Mouse (Mus musculus) E14TG2a.4 (cell line): Measurements from ENCODE around the gene Kctd12.

Source experiments
- CTCF ChIP-seq: conservative IDR thresholded peaks from 2 replicates; pipeline ENCODE4 v1.5.1; 2014; ENCODE audit warnings: low read length
- POU5F1 ChIP-seq: IDR thresholded peaks from 2 replicates; pipeline ENCODE4 v1.6.1; 2014; ENCODE audit warnings: low read length, borderline replicate concordance

DNA sequence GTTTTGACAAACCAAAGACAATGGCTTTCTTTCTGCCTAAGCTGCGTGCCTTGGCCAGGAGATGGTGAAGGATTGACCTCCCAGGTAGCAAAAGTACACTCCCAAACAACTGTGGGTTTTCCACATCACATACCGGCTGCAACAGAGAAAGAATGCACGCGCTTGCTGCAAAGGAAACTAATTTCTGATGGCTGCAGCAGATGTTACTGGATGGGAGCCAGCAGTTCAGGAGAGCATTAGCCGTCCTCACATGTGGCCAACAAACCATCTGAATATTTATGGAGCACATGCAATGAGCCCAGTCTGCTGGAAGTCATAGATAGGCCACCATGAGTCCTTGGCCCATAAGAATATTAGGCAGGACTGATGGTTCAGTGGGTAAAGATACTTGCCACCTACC lies 7.4 kb upstream of the Kctd12 start:
- TF ChIP-seq CTCF, result no peak
- no peak for TF ChIP-seq POU5F1
